Mouse (Mus musculus) lung, postnatal 0 days (tissue): ENCODE results near the gene Sarnp.

ENCODE experiments used
- CTCF ChIP-seq: IDR thresholded peaks from 2 replicates; pipeline ENCODE4 v1.5.1; 2016; ENCODE audit warnings: antibody characterized with exemption, mild to moderate bottlenecking
- EP300 ChIP-seq: IDR thresholded peaks from 2 replicates; pipeline ENCODE4 v1.6.1; 2016; ENCODE audit warnings: antibody characterized with exemption, mild to moderate bottlenecking, control low read depth

- TF ChIP-seq CTCF (no peak), EP300 (no peak)
Measured at GRCm38 (mm10) chr10:128840612-128841011, 23.5 kb downstream of the Sarnp start.
